Mouse (Mus musculus) testis, adult 2 months (tissue): ENCODE results near the gene Bcl2l11.

Source experiments
- CTCF ChIP-seq: fragments of 200-500 bp; IDR thresholded peaks from 2 replicates; pipeline ENCODE4 v1.5.1; 2012; ENCODE audit warnings: low read depth, mild to moderate bottlenecking, inconsistent platforms, low read length, moderate library complexity; ENCODE audit not compliant: control insufficient read depth, insufficient read depth, insufficient replicate concordance
- POLR2A ChIP-seq: fragments of 200-500 bp; IDR thresholded peaks from 2 replicates; pipeline ENCODE4 v1.6.1; 2012; ENCODE audit warnings: low read depth, mild to moderate bottlenecking, inconsistent platforms, low read length, moderate library complexity; ENCODE audit not compliant: control insufficient read depth

GRCm38 (mm10) chr2:128124693-128125092, 1.1 kb upstream of the Bcl2l11 start:
- TF ChIP-seq CTCF, result no peak
- TF ChIP-seq POLR2A, result no peak
